Mouse (Mus musculus): Measurements from ENCODE around the gene Arpc3.
"Not testable (repeated sequence)": the region's sequence is repeated elsewhere in the genome, so short reads cannot be mapped to it uniquely, and the experiment has no call there.

The Arpc3 gene

GRCm38 (mm10) chr5:122399871-122400270 lies 8.2 kb downstream of the Arpc3 start:
- no peak for DNase-seq (ENCODE audit: low spot score)

- DNase-seq (ENCODE audit: low spot score), result no peak
Observed at GRCm38 (mm10) chr5:122400628-122401302, 9.1 kb downstream of the Arpc3 start.

- DNase-seq (ENCODE audit: low spot score), result peak; percentile 77
Observed at GRCm38 (mm10) chr5:122401303-122401640, 9.6 kb downstream of the Arpc3 start.

GRCm38 (mm10) chr5:122402160-122402559 lies 10.5 kb downstream of the Arpc3 start:
- DNase-seq (ENCODE audit: low spot score), result no peak

GRCm38 (mm10) chr5:122402772-122403171 lies 11.1 kb downstream of the Arpc3 start:
- DNase-seq (ENCODE audit: low spot score), result no peak

- no peak for DNase-seq (ENCODE audit: low spot score)
Observed at GRCm38 (mm10) chr5:122403362-122403761, 11.7 kb downstream of the Arpc3 start.

GRCm38 (mm10) chr5:122405537-122405936 lies 13.9 kb downstream of the Arpc3 start:
- no peak for DNase-seq (ENCODE audit: low spot score)

GRCm38 (mm10) chr5:122409692-122410645 lies 18.3 kb downstream of the Arpc3 start:
- peak; percentile 13 for DNase-seq (ENCODE audit: low spot score)

GRCm38 (mm10) chr5:122411892-122412291 lies 20.2 kb downstream of the Arpc3 start:
- no peak for DNase-seq (ENCODE audit: low spot score)

GRCm38 (mm10) chr5:122412826-122413225 lies 21.1 kb downstream of the Arpc3 start:
- no peak for DNase-seq (ENCODE audit: low spot score)

- no peak for DNase-seq (ENCODE audit: low spot score)
Observed at GRCm38 (mm10) chr5:122414351-122414750, 22.7 kb downstream of the Arpc3 start.

- no peak for DNase-seq (ENCODE audit: low spot score)
Observed at GRCm38 (mm10) chr5:122415465-122415864, 23.8 kb downstream of the Arpc3 start.

GRCm38 (mm10) chr5:122420676-122421075 lies 29.0 kb downstream of the Arpc3 start:
- DNase-seq (ENCODE audit: low spot score), result not testable (repeated sequence)

- peak; percentile 27 for DNase-seq (ENCODE audit: low spot score)
Observed at GRCm38 (mm10) chr5:122421271-122422068, 29.8 kb downstream of the Arpc3 start, which contains the start of gene Anapc7. TSS of gene Anapc7 (plus strand) at chr5:122421693.

GRCm38 (mm10) chr5:122422071-122422964 lies 30.6 kb downstream of the Arpc3 start:
- peak; percentile 94 for DNase-seq (ENCODE audit: low spot score)

- peak; percentile 3 for DNase-seq (ENCODE audit: low spot score)
Observed at GRCm38 (mm10) chr5:122423083-122423482, 31.4 kb downstream of the Arpc3 start.

- no peak for DNase-seq (ENCODE audit: low spot score)
Observed at GRCm38 (mm10) chr5:122425550-122425949, 33.9 kb downstream of the Arpc3 start.

- DNase-seq (ENCODE audit: low spot score), result no peak
Observed at GRCm38 (mm10) chr5:122430036-122430775, 38.5 kb downstream of the Arpc3 start.

GRCm38 (mm10) chr5:122431221-122431620 lies 39.5 kb downstream of the Arpc3 start:
- no peak for DNase-seq (ENCODE audit: low spot score)

GRCm38 (mm10) chr5:122434541-122434940 lies 42.9 kb downstream of the Arpc3 start:
- DNase-seq (ENCODE audit: low spot score), result no peak

All from retina, embryonic 14.5 days (tissue).